Mouse (Mus musculus) liver, adult 2 months (tissue): ENCODE results near the gene Pabpn1l.

Experiments
- CTCF ChIP-seq: fragments of 200-500 bp; IDR thresholded peaks from 2 replicates; pipeline ENCODE4 v1.5.1; 2011; ENCODE audit warnings: low read depth, low read length, control low read depth
- POLR2A ChIP-seq: fragments of 200-500 bp; IDR thresholded peaks from 2 replicates; pipeline ENCODE4 v1.6.1; 2011; ENCODE audit warnings: low read length, control low read depth; ENCODE audit not compliant: insufficient read depth; ENCODE audit errors: extremely low read depth

DNA sequence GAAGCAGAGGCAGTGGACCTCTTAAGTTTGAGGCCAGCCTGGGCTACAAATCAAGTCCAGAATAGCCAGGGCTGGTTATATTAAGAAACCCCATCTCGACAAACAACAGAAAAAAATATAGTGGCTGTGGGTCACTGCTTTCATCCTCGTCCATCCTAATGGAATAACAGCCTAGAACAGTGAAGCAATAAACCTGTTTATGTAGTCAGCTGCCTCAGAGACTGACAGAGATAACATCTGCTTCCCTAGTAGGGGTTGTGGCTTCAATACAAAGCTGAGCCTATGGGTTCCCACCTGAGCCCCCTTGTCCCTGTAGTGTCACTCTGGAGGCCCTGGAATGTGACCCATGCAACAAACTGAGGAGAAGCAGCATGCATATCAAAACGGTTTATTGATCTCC lies 48.3 kb downstream of the Pabpn1l start:
- no peak for TF ChIP-seq CTCF
- TF ChIP-seq POLR2A, result no peak
